Comparison of ENCODE assay signal across 19 mouse cellular contexts in genomic region chr16:70071471-70071870, GRCm38 (mm10).
"Had no signal": no experiment of that assay in that cellular context is flagged by ENCODE, and none has a peak within 500 bp of the region (broad histone marks: within the 10 kb centered on the region; RNA-seq: fewer than 3 reads in every experiment).

No protein-coding gene starts in this region.

- H3K27ac ChIP-seq: limb, embryonic 12.5 days; limb, embryonic 15.5 days; liver, embryonic 14.5 days; macrophage; midbrain, embryonic 12.5 days; midbrain, embryonic 15.5 days; neural tube, embryonic 12.5 days; neural tube, embryonic 15.5 days had no signal

- ATAC-seq: liver, postnatal 0 days; midbrain, embryonic 15.5 days had no signal

- H3K4me2 ChIP-seq: limb, embryonic 12.5 days; limb, embryonic 15.5 days; liver, embryonic 11.5 days; midbrain, embryonic 12.5 days; midbrain, embryonic 15.5 days; neural tube, embryonic 12.5 days; neural tube, embryonic 15.5 days had no signal

- H3K4me1 ChIP-seq: limb, embryonic 12.5 days; limb, embryonic 15.5 days; midbrain, embryonic 12.5 days; midbrain, embryonic 15.5 days; neural tube, embryonic 12.5 days; neural tube, embryonic 15.5 days had no signal

- H3K9me3 ChIP-seq: limb, embryonic 12.5 days; limb, embryonic 15.5 days; midbrain, embryonic 12.5 days; midbrain, embryonic 15.5 days; neural tube, embryonic 12.5 days; neural tube, embryonic 15.5 days had no signal

- H3K4me3 ChIP-seq: limb, embryonic 12.5 days; limb, embryonic 15.5 days; midbrain, embryonic 12.5 days; midbrain, embryonic 15.5 days; neural tube, embryonic 12.5 days; neural tube, embryonic 15.5 days had no signal

- H3K36me3 ChIP-seq: limb, embryonic 12.5 days; limb, embryonic 15.5 days; midbrain, embryonic 12.5 days; midbrain, embryonic 15.5 days; neural tube, embryonic 12.5 days; neural tube, embryonic 15.5 days had no signal

- H3K27me3 ChIP-seq: limb, embryonic 12.5 days; limb, embryonic 15.5 days; midbrain, embryonic 12.5 days; midbrain, embryonic 15.5 days; neural tube, embryonic 12.5 days; neural tube, embryonic 15.5 days had no signal

- DNase-seq: kidney, adult 18-20 months; kidney, adult 9 months; kidney, postnatal 36 days; left cerebral cortex, postnatal 4 days; liver, postnatal 0 days; lung, postnatal 14 days; right cerebral cortex, adult 18-20 months; right cerebral cortex, postnatal 14 days; right cerebral cortex, postnatal 4 days; thymus, postnatal 25 days had no signal

- H3K9ac ChIP-seq: limb, embryonic 12.5 days; limb, embryonic 15.5 days; liver, embryonic 14.5 days; liver, postnatal 0 days; midbrain, embryonic 12.5 days; midbrain, embryonic 15.5 days; neural tube, embryonic 12.5 days; neural tube, embryonic 15.5 days had no signal
